Mouse (Mus musculus) hindbrain, embryonic 12.5 days (tissue): ENCODE measurements at regions not wholly inside any gene's neighbourhood (a gene's known extent, or its start where the extent isn't known, plus 50 kb on each side); places are given as distances from the start of the nearest gene placed in this dataset.

Experiments used
- ATAC-seq: fragments of 200-750 bp; cut with Nextera tagmentation; 2 replicates; pipeline ENCODE4 v1.8.0; 2017; ENCODE audit warnings: moderate TSS enrichment; ENCODE audit not compliant: low FRiP score
- H3K27ac ChIP-seq: fragments of 300-500 bp; sonication (generic); 2 replicates; pipeline ENCODE4 v1.5.1; 2016; ENCODE audit warnings: mild to moderate bottlenecking
- H3K27me3 ChIP-seq: fragments of 300-500 bp; sonication (generic); 2 replicates; pipeline ENCODE4 v1.6.1; 2016; ENCODE audit warnings: mild to moderate bottlenecking
- H3K36me3 ChIP-seq: fragments of 300-500 bp; sonication (generic); 2 replicates; pipeline ENCODE4 v1.6.1; 2016; ENCODE audit warnings: mild to moderate bottlenecking
- H3K4me1 ChIP-seq: fragments of 300-500 bp; sonication (generic); 2 replicates; pipeline ENCODE4 v1.6.1; 2016
- H3K4me2 ChIP-seq: fragments of 300-500 bp; sonication (generic); replicated peaks from 2 replicates; pipeline ENCODE4 v1.6.1; 2016; ENCODE audit warnings: mild to moderate bottlenecking
- H3K4me3 ChIP-seq: fragments of 300-500 bp; sonication (generic); 2 replicates; pipeline ENCODE4 v1.5.1; 2016; ENCODE audit warnings: mild to moderate bottlenecking
- H3K9ac ChIP-seq: fragments of 300-500 bp; sonication (generic); 2 replicates; pipeline ENCODE4 v1.6.1; 2016; ENCODE audit warnings: mild to moderate bottlenecking, moderate library complexity
- H3K9me3 ChIP-seq: fragments of 300-500 bp; sonication (generic); replicated peaks from 2 replicates; pipeline ENCODE4 v1.6.1; 2016; ENCODE audit warnings: mild to moderate bottlenecking
- WGBS: fragments of 180-500 bp; shearing (Covaris S2); methylation state at CpG from one replicate; pipeline ENCODE4 v1.1.7; 2016; 5-methylcytosine and 5-hydroxymethylcytosine counted together

- Histone ChIP-seq H3K4me1 (peaks cover 7% of the 10 kb centered on the region; the same call in 1 of the 2 replicates), H3K9ac (no peak overlapping the region), H3K27me3 (no peaks in the 10 kb centered on the region), H3K9me3 (no peaks in the 10 kb centered on the region), H3K27ac (no peak overlapping the region), H3K36me3 (no peaks in the 10 kb centered on the region), H3K4me3 (no peak overlapping the region), H3K4me2 (no peak overlapping the region)
- WGBS = 84% methylated on average over 5 of the region's 5 CpGs
- no peak for ATAC-seq
Measured at GRCm38 (mm10) chr13:70017535-70017934, 215.3 kb downstream of the Med10 start.

GRCm38 (mm10) chr13:70019999-70020838 lies 218.0 kb downstream of the Med10 start:
- peak; percentile 78 for ATAC-seq
- H3K4me2 ChIP-seq = no peak overlapping the region
- no peak overlapping the region for H3K4me3 ChIP-seq
- no peak overlapping the region for H3K9ac ChIP-seq
- no peaks in the 10 kb centered on the region for H3K27me3 ChIP-seq
- no peaks in the 10 kb centered on the region for H3K36me3 ChIP-seq
- H3K9me3 ChIP-seq = no peaks in the 10 kb centered on the region
- H3K4me1 ChIP-seq = peaks cover 5% of the 10 kb centered on the region; the same call in 1 of the 2 replicates
- H3K27ac ChIP-seq = peak overlapping the region; percentile 68
- WGBS = 11% methylated on average over 7 of the region's 7 CpGs

- ATAC-seq = no peak
- no peaks in the 10 kb centered on the region for H3K36me3 ChIP-seq
- H3K9ac ChIP-seq = no peak overlapping the region
- H3K4me1 ChIP-seq = peaks cover 12% of the 10 kb centered on the region; the same call in 1 of the 2 replicates
- 0 out of 2 replicates have a peak, but pooled peaks cover 2% of the 10 kb centered on the region for H3K27me3 ChIP-seq
- H3K4me2 ChIP-seq = no peak overlapping the region
- no peaks in the 10 kb centered on the region for H3K9me3 ChIP-seq
- WGBS = 77% methylated on average over 6 of the region's 6 CpGs
- no peak overlapping the region for H3K4me3 ChIP-seq
- H3K27ac ChIP-seq = no peak overlapping the region
Measured at GRCm38 (mm10) chr13:70033249-70033648, 231.1 kb downstream of the Med10 start.

GRCm38 (mm10) chr13:70033763-70034162 lies 231.6 kb downstream of the Med10 start:
- Histone ChIP-seq H3K4me3 (no peak overlapping the region), H3K4me1 (peaks cover 16% of the 10 kb centered on the region; the same call in 1 of the 2 replicates), H3K9me3 (no peaks in the 10 kb centered on the region), H3K27me3 (0 out of 2 replicates have a peak, but pooled peaks cover 2% of the 10 kb centered on the region), H3K9ac (no peak overlapping the region), H3K27ac (no peak overlapping the region), H3K4me2 (no peak overlapping the region), H3K36me3 (no peaks in the 10 kb centered on the region)
- ATAC-seq = no peak
- 67% methylated on average over 4 of the region's 4 CpGs for whole genome bisulfite sequencing

- 0 out of 2 replicates have a peak, but pooled peaks cover 2% of the 10 kb centered on the region for H3K27me3 ChIP-seq
- peaks cover 14% of the 10 kb centered on the region; the same call in 1 of the 2 replicates for H3K4me1 ChIP-seq
- H3K9me3 ChIP-seq = no peaks in the 10 kb centered on the region
- peak overlapping the region; percentile 67 for H3K27ac ChIP-seq
- no peak overlapping the region for H3K9ac ChIP-seq
- peak; percentile 91 for ATAC-seq
- no peak overlapping the region for H3K4me2 ChIP-seq
- no peak overlapping the region for H3K4me3 ChIP-seq
- 28% methylated on average over 11 of the region's 11 CpGs for WGBS
- H3K36me3 ChIP-seq = no peaks in the 10 kb centered on the region
Measured at GRCm38 (mm10) chr13:70037985-70038667, 235.9 kb downstream of the Med10 start.

GRCm38 (mm10) chr13:70057920-70058319 lies 255.7 kb downstream of the Med10 start:
- Histone ChIP-seq H3K36me3 (no peaks in the 10 kb centered on the region), H3K9me3 (no peaks in the 10 kb centered on the region), H3K4me3 (no peak overlapping the region), H3K27me3 (no peaks in the 10 kb centered on the region), H3K4me1 (peaks cover 13% of the 10 kb centered on the region), H3K4me2 (no peak overlapping the region), H3K9ac (no peak overlapping the region), H3K27ac (peak overlapping the region; percentile 40)
- WGBS = 43% methylated on average over 9 of the region's 9 CpGs
- peak; percentile 47; the same call in 1 of the 2 replicates for ATAC-seq

- Histone ChIP-seq H3K4me1 (peaks cover 13% of the 10 kb centered on the region), H3K27me3 (no peaks in the 10 kb centered on the region), H3K9me3 (no peaks in the 10 kb centered on the region), H3K27ac (0 out of 2 replicates have a peak overlapping the region, but pooled peaks have one; percentile 18), H3K9ac (no peak overlapping the region), H3K4me2 (no peak overlapping the region), H3K4me3 (no peak overlapping the region), H3K36me3 (no peaks in the 10 kb centered on the region)
- WGBS = 80% methylated on average over 13 of the region's 13 CpGs
- ATAC-seq = peak; percentile 36; the same call in 1 of the 2 replicates
Measured at GRCm38 (mm10) chr13:70061363-70061945, 259.3 kb downstream of the Med10 start.

GRCm38 (mm10) chr13:70073655-70074054 lies 271.5 kb downstream of the Med10 start:
- ATAC-seq = no peak
- WGBS = 80% methylated on average over 6 of the region's 6 CpGs
- no peaks in the 10 kb centered on the region for H3K36me3 ChIP-seq
- H3K9me3 ChIP-seq = no peaks in the 10 kb centered on the region
- H3K9ac ChIP-seq = no peak overlapping the region
- no peak overlapping the region for H3K4me2 ChIP-seq
- no peaks in the 10 kb centered on the region for H3K4me1 ChIP-seq
- H3K27me3 ChIP-seq = no peaks in the 10 kb centered on the region
- no peak overlapping the region for H3K27ac ChIP-seq
- H3K4me3 ChIP-seq = no peak overlapping the region

GRCm38 (mm10) chr13:70075353-70075752 lies 273.2 kb downstream of the Med10 start:
- H3K4me1 ChIP-seq = no peaks in the 10 kb centered on the region
- no peak overlapping the region for H3K9ac ChIP-seq
- no peak for ATAC-seq
- no peaks in the 10 kb centered on the region for H3K27me3 ChIP-seq
- no peaks in the 10 kb centered on the region for H3K9me3 ChIP-seq
- no peak overlapping the region for H3K27ac ChIP-seq
- no peaks in the 10 kb centered on the region for H3K36me3 ChIP-seq
- no peak overlapping the region for H3K4me3 ChIP-seq
- 75% methylated on average over 4 of the region's 4 CpGs for WGBS
- H3K4me2 ChIP-seq = no peak overlapping the region

- ATAC-seq = no peak
- no peak overlapping the region for H3K9ac ChIP-seq
- peaks cover 4% of the 10 kb centered on the region; the same call in 1 of the 2 replicates for H3K4me1 ChIP-seq
- no peaks in the 10 kb centered on the region for H3K9me3 ChIP-seq
- H3K4me3 ChIP-seq = no peak overlapping the region
- no peak overlapping the region for H3K4me2 ChIP-seq
- H3K27me3 ChIP-seq = no peaks in the 10 kb centered on the region
- 85% methylated on average over 4 of the region's 4 CpGs for WGBS
- H3K27ac ChIP-seq = no peak overlapping the region
- no peaks in the 10 kb centered on the region for H3K36me3 ChIP-seq
Measured at GRCm38 (mm10) chr13:70081108-70081507, 278.9 kb downstream of the Med10 start.

GRCm38 (mm10) chr13:70092886-70093285 lies 290.7 kb downstream of the Med10 start:
- Histone ChIP-seq H3K27me3 (no peaks in the 10 kb centered on the region), H3K4me1 (no peaks in the 10 kb centered on the region), H3K9me3 (no peaks in the 10 kb centered on the region), H3K4me3 (no peak overlapping the region), H3K27ac (no peak overlapping the region), H3K9ac (no peak overlapping the region), H3K36me3 (no peaks in the 10 kb centered on the region), H3K4me2 (no peak overlapping the region)
- 79% methylated on average over 4 of the region's 4 CpGs for WGBS
- ATAC-seq = no peak

- Histone ChIP-seq H3K4me3 (no peak overlapping the region), H3K27me3 (no peaks in the 10 kb centered on the region), H3K36me3 (no peaks in the 10 kb centered on the region), H3K9me3 (no peaks in the 10 kb centered on the region), H3K4me1 (no peaks in the 10 kb centered on the region), H3K9ac (no peak overlapping the region), H3K4me2 (no peak overlapping the region), H3K27ac (peak overlapping the region; percentile 41; the same call in 1 of the 2 replicates)
- no peak for ATAC-seq
- WGBS = 47% methylated on average over 2 of the region's 2 CpGs
Measured at GRCm38 (mm10) chr13:70093970-70094369, 291.8 kb downstream of the Med10 start.
